Mouse (Mus musculus) CH12.LX (cell line): ENCODE results near the gene Tmem205. TPM values are rescaled to one million over a fixed set of nuclear protein-coding genes. Genes with fewer than 3 reads are reported as not detected.

ENCODE experiments used
- DNase-seq: peaks from one replicate; pipeline ENCODE4 v3.0.0-alpha.2; 2013; ENCODE audit errors: extremely low read depth
- H3K27ac ChIP-seq: 2 replicates; pipeline ENCODE4 v1.5.1; 2012; ENCODE audit warnings: low read depth, mild to moderate bottlenecking, control low read depth, moderate library complexity; ENCODE audit not compliant: insufficient read depth
- H3K27me3 ChIP-seq: replicated peaks from 2 replicates; pipeline ENCODE3; 2012; ENCODE audit warnings: inconsistent platforms
- H3K36me3 ChIP-seq, 2 experiments: replicated peaks in 1 of 2; 2 replicates each; pipeline versions ENCODE3 to v1.6.1; 2012; ENCODE audit warnings: inconsistent platforms in 1 of 2, low read length in 1 of 2, mild to moderate bottlenecking in 1 of 2, mixed read lengths in 1 of 2, moderate library complexity in 1 of 2; ENCODE audit not compliant: control insufficient read depth in 1 of 2, insufficient read depth in 1 of 2
- H3K4me1 ChIP-seq, 2 experiments: 2 replicates each; pipeline ENCODE4 v1.6.1; 2012; ENCODE audit warnings: inconsistent platforms in 1 of 2, moderate library complexity in 1 of 2; ENCODE audit not compliant: insufficient read depth in 2 of 2, control insufficient read depth in 1 of 2
- H3K4me2 ChIP-seq: 2 replicates; pipeline ENCODE4 v1.6.1; 2012; ENCODE audit warnings: low read depth, mild to moderate bottlenecking, control low read depth; ENCODE audit not compliant: poor library complexity, insufficient read depth, severe bottlenecking
- H3K4me3 ChIP-seq, 3 experiments: fragments of 150-350 bp in 1 of 3; sonication (generic) in 1 of 3; replicated peaks in 1 of 3; 2 replicates each; pipeline versions ENCODE3 to v1.5.1; 2011 to 2012; ENCODE audit warnings: low read depth in 2 of 3, low read length in 2 of 3, mild to moderate bottlenecking in 2 of 3, moderate library complexity in 2 of 3, control low read depth in 1 of 3, improper control_type of control experiment in 1 of 3, inconsistent platforms in 1 of 3, mixed read lengths in 1 of 3; ENCODE audit not compliant: poor library complexity in 1 of 3
- H3K79me2 ChIP-seq: replicated peaks from 2 replicates; pipeline ENCODE4 v1.6.1; 2012; ENCODE audit warnings: mild to moderate bottlenecking, moderate library complexity; ENCODE audit not compliant: control insufficient read depth, poor library complexity, insufficient read depth, severe bottlenecking; ENCODE audit errors: extremely low read depth
- H3K9ac ChIP-seq: 2 replicates; pipeline ENCODE4 v1.6.1; 2012; ENCODE audit warnings: low read depth, mild to moderate bottlenecking, control low read depth, moderate library complexity; ENCODE audit not compliant: insufficient read depth
- H3K9me3 ChIP-seq: replicated peaks from 2 replicates; pipeline ENCODE3; 2012; ENCODE audit warnings: low read length, inconsistent platforms, mixed read lengths
- BHLHE40 ChIP-seq: IDR thresholded peaks from 2 replicates; pipeline ENCODE4 v1.6.1; 2011; ENCODE audit warnings: mild to moderate bottlenecking, low read depth, low read length, improper control_type of control experiment
- CHD1 ChIP-seq: IDR thresholded peaks from 2 replicates; pipeline ENCODE4 v1.6.1; 2012; ENCODE audit warnings: low read depth, low read length, improper control_type of control experiment, inconsistent platforms
- ELF1 ChIP-seq: IDR thresholded peaks from 2 replicates; pipeline ENCODE4 v1.6.1; 2014; ENCODE audit warnings: low read depth, mild to moderate bottlenecking, inconsistent platforms, low read length, improper control_type of control experiment
- ETS1 ChIP-seq: conservative IDR thresholded peaks from 2 replicates; pipeline ENCODE4 v1.6.1; 2012; ENCODE audit warnings: low read depth, mild to moderate bottlenecking, inconsistent platforms, low read length, improper control_type of control experiment, moderate library complexity
- GABPA ChIP-seq: IDR thresholded peaks from 2 replicates; pipeline ENCODE4 v1.6.1; 2012; ENCODE audit warnings: low read depth, low read length, improper control_type of control experiment, inconsistent platforms; ENCODE audit not compliant: insufficient replicate concordance
- HCFC1 ChIP-seq: IDR thresholded peaks from 2 replicates; pipeline ENCODE4 v1.6.1; 2012; ENCODE audit warnings: low read depth, mild to moderate bottlenecking, inconsistent platforms, low read length, improper control_type of control experiment
- JUND ChIP-seq: conservative IDR thresholded peaks from 2 replicates; pipeline ENCODE4 v1.6.1; 2011; ENCODE audit warnings: low read depth, low read length, improper control_type of control experiment
- KAT2A ChIP-seq: IDR thresholded peaks from 2 replicates; pipeline ENCODE4 v1.6.1; 2012; ENCODE audit warnings: low read length, improper control_type of control experiment, inconsistent platforms; ENCODE audit not compliant: insufficient replicate concordance
- MAFK ChIP-seq: IDR thresholded peaks from 2 replicates; pipeline ENCODE4 v1.6.1; 2011; ENCODE audit warnings: low read length, improper control_type of control experiment; ENCODE audit not compliant: insufficient replicate concordance
- MAX ChIP-seq: IDR thresholded peaks from 2 replicates; pipeline ENCODE4 v1.6.1; 2011; ENCODE audit warnings: low read length, improper control_type of control experiment
- MXI1 ChIP-seq: IDR thresholded peaks from 2 replicates; pipeline ENCODE4 v1.6.1; 2011; ENCODE audit warnings: mild to moderate bottlenecking, low read depth, low read length, improper control_type of control experiment
- MYC ChIP-seq: IDR thresholded peaks from 2 replicates; pipeline ENCODE4 v1.6.1; 2011; ENCODE audit warnings: low read depth, mild to moderate bottlenecking, improper control_type of control experiment, low read length
- NRF1 ChIP-seq: IDR thresholded peaks from 2 replicates; pipeline ENCODE4 v1.6.1; 2014; ENCODE audit warnings: low read depth, mild to moderate bottlenecking, inconsistent platforms, low read length, improper control_type of control experiment, moderate library complexity
- PAX5 ChIP-seq: IDR thresholded peaks from 2 replicates; pipeline ENCODE4 v1.6.1; 2012; ENCODE audit warnings: low read length, inconsistent platforms, mixed read lengths
- POLR2A ChIP-seq: IDR thresholded peaks from 2 replicates; pipeline ENCODE4 v1.6.1; 2011; ENCODE audit warnings: low read depth, mild to moderate bottlenecking, improper control_type of control experiment, low read length
- RCOR1 ChIP-seq: conservative IDR thresholded peaks from 2 replicates; pipeline ENCODE4 v1.6.1; 2012; ENCODE audit warnings: low read depth, mild to moderate bottlenecking, inconsistent platforms, low read length, improper control_type of control experiment
- SIN3A ChIP-seq: IDR thresholded peaks from 2 replicates; pipeline ENCODE4 v1.6.1; 2012; ENCODE audit warnings: low read length, improper control_type of control experiment, inconsistent platforms
- TBP ChIP-seq: conservative IDR thresholded peaks from 2 replicates; pipeline ENCODE4 v1.6.1; 2011; ENCODE audit warnings: low read depth, low read length, improper control_type of control experiment
- USF1 ChIP-seq: IDR thresholded peaks from 2 replicates; pipeline ENCODE4 v1.6.1; 2014; ENCODE audit warnings: low read depth, mild to moderate bottlenecking, inconsistent platforms, low read length, improper control_type of control experiment
- USF2 ChIP-seq: conservative IDR thresholded peaks from 2 replicates; pipeline ENCODE4 v1.6.1; 2011; ENCODE audit warnings: low read depth, low read length, improper control_type of control experiment
- ZNF384 ChIP-seq: IDR thresholded peaks from 2 replicates; pipeline ENCODE4 v1.6.1; 2012; ENCODE audit warnings: low read depth, low read length, improper control_type of control experiment, inconsistent platforms
- dilution Hi-C: fragments of 300-500 bp; cut with MboI; formaldehyde crosslinking; loops from 2 replicates; pipeline ENCODE4 v1.14.3; 2020; ENCODE audit warnings: low sequenced_read_pairs; ENCODE audit not compliant: extremely low pct_unique_long_range_greater_than_20kb, extremely low pct_ligation_motif_present
- in situ Hi-C: fragments of 300-500 bp; cut with MboI; formaldehyde crosslinking; loops from 3 replicates; pipeline ENCODE4 v1.14.3; 2019; ENCODE audit warnings: low sequenced_read_pairs, low pct_ligation_motif_present, low pct_unique_long_range_greater_than_20kb, mixed read lengths
- polyA plus RNA-seq: library from polyadenylated mRNA; unstranded; fragments of >175 nt; gene quantifications from 2 replicates; pipeline ENCODE4 v1.2.1, GENCODE M21; 2012; ENCODE audit warnings: low read depth; ENCODE audit not compliant: insufficient read length
- total RNA-seq, 2 experiments: library from RNA; depleted of rRNA; stranded (reverse); fragments of 300-350 nt in 1 of 2; fragments of >200 nt in 1 of 2; gene quantifications; 2 replicates each; pipeline ENCODE4 v1.2.3; 2012 to 2014

Gene Tmem205
- total and polyA plus RNA-seq, 3 experiments = 0.87 to 2.9 (median 2.9) TPM

DNA sequence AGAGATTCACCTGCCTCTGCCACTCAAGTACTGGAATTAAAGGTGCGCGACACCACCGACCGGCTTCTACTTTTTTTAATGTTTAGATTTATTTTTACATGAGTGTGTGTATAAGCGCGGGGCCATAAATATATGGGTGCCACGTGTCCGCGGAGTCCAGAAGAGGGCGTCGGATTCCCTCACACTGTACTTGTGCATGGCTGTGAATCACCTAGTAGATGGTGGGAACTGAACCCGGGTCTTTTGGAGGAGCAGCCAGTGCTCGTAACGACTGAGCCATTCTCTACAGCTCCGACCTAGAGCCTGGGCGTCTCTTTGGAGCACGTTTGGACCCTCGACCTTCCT lies 27.8 kb upstream of the Tmem205 start (continued):
- TF ChIP-seq MYC = peak; percentile 97
- no peak for TF ChIP-seq ETS1
- TF ChIP-seq RCOR1 = no peak
- peak; percentile 51 for TF ChIP-seq BHLHE40
- no peak for TF ChIP-seq CHD1
- no peak for TF ChIP-seq SIN3A
- no peak for TF ChIP-seq ELF1
- TF ChIP-seq TBP = no peak; the same call in 1 of the 2 replicates
- TF ChIP-seq JUND = 0 out of 2 replicates have a peak, but pooled peaks have one; percentile 26

DNA sequence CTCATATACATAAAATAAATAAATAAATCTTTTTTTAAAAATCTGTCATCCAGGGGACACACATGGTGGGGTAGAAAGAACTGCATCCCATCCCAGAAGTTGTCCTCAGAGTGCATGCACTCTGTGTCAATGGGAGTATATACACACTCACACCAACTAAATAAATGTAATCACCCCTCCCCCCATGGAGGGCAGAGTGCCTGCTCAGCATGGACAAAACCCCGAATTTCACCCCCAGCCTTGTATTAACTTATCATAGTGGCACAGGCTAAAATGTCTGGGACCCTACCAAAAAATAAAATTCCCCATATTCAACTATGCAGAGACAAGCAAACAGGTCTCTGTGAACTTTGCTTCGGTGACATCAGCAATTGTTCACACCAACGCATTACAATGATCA lies 27.3 kb upstream of the Tmem205 start:
- H3K27ac ChIP-seq = no peak overlapping the region
- dilution Hi-C loops = no loop called here

DNA sequence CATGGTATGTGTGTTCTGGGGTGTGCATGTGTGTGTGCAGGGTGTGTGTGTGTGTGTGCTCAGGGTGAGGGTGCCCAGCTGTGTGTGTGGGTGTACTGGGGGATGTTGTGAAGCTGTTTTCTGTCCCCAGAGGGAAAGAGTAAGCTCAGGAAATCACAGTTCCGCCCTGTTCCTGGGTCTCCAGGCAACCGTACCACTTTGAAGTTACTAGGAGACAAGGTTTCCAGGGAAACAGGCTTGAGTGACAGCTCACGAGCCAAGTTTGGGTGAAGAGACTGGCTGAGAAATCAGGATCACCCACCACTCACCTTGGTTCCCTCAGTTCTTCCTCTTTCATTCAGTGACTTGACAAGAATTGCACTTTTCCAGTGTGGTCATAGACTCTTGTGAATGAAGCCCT lies 26.2 kb upstream of the Tmem205 start:
- dilution Hi-C loops (no loop called here), in situ Hi-C loops (no loop called here)
- Histone ChIP-seq H3K27ac (no peak overlapping the region), H3K9me3 (peaks cover 3% of the 10 kb centered on the region), H3K4me1 (peaks cover 2 to 10% of the 10 kb centered on the region in 2 experiments; a peak in 3 of 4 replicates), H3K79me2 (0 out of 2 replicates have a peak, but pooled peaks cover 3% of the 10 kb centered on the region), H3K4me3 (no peak overlapping the region), H3K36me3 (peaks cover 3% of the 10 kb centered on the region in 2 experiments), H3K9ac (no peak overlapping the region), H3K27me3 (peaks cover 4% of the 10 kb centered on the region), H3K4me2 (no peak overlapping the region)
- DNase-seq = no peak
- TF ChIP-seq MXI1 (peak; percentile 53; the same call in 1 of the 2 replicates), ETS1 (no peak), NRF1 (no peak), RCOR1 (no peak), ZNF384 (no peak)

More for the DNA sequence above, 27.3 kb upstream of the Tmem205 start:
- TF ChIP-seq ELF1 = no peak
- no peak for TF ChIP-seq HCFC1
- TF ChIP-seq POLR2A = no peak
- TF ChIP-seq ZNF384 = no peak
- no peak for TF ChIP-seq KAT2A
- no peak for TF ChIP-seq PAX5
- no peak for TF ChIP-seq SIN3A
- no peak for TF ChIP-seq RCOR1
- TF ChIP-seq BHLHE40 = no peak
- no peak for TF ChIP-seq MAFK
- TF ChIP-seq MYC = no peak
- no peak for TF ChIP-seq USF1
- no peak for TF ChIP-seq USF2
- TF ChIP-seq MAX = no peak
- no peak for TF ChIP-seq GABPA
- TF ChIP-seq, all 38 proteins: peak for 0
- in situ Hi-C loops = no loop called here
- Histone ChIP-seq H3K4me1 (peaks cover 2 to 10% of the 10 kb centered on the region in 2 experiments; a peak in 3 of 4 replicates), H3K79me2 (0 out of 2 replicates have a peak, but pooled peaks cover 3% of the 10 kb centered on the region), H3K36me3 (peaks cover 3% of the 10 kb centered on the region in 2 experiments), H3K27me3 (peaks cover 2% of the 10 kb centered on the region), H3K9ac (peak overlapping the region; percentile 64; the same call in 1 of the 2 replicates), H3K4me3 (no peak overlapping the region), H3K9me3 (peaks cover 3% of the 10 kb centered on the region), H3K4me2 (peak overlapping the region; percentile 80; the same call in 1 of the 2 replicates)
- DNase-seq = no peak
